Mouse (Mus musculus) E14TG2a.4 (cell line): ENCODE results near the gene Bbx.

ENCODE experiments used
- CTCF ChIP-seq: conservative IDR thresholded peaks from 2 replicates; pipeline ENCODE4 v1.5.1; 2014; ENCODE audit warnings: low read length
- POU5F1 ChIP-seq: IDR thresholded peaks from 2 replicates; pipeline ENCODE4 v1.6.1; 2014; ENCODE audit warnings: low read length, borderline replicate concordance

GRCm38 (mm10) chr16:50242444-50242843 lies 189.7 kb downstream of the Bbx start:
- TF ChIP-seq CTCF (no peak), POU5F1 (no peak)
